Mouse (Mus musculus) embryonic facial prominence, embryonic 13.5 days (tissue): ENCODE results near the gene Kcna1. TPM values are rescaled to one million over a fixed set of nuclear protein-coding genes. Genes with fewer than 3 reads are reported as not detected.
A peak's percentile ranks its signal among the peaks of the same experiment; 100 is the strongest.

ENCODE experiments used
- ATAC-seq: fragments of 200-750 bp; cut with Nextera tagmentation; 2 replicates; pipeline ENCODE4 v1.8.0; 2017; ENCODE audit warnings: low read depth; ENCODE audit not compliant: insufficient number of reproducible peaks, insufficient read depth, low FRiP score, low TSS enrichment
- H3K27ac ChIP-seq: fragments of 300-500 bp; sonication (generic); 2 replicates; pipeline ENCODE4 v1.5.1; 2015; ENCODE audit warnings: moderate library complexity, mild to moderate bottlenecking, inconsistent platforms
- H3K27me3 ChIP-seq: fragments of 300-500 bp; sonication (generic); 2 replicates; pipeline ENCODE4 v1.6.1; 2015; ENCODE audit warnings: mild to moderate bottlenecking, inconsistent platforms
- H3K36me3 ChIP-seq: fragments of 300-500 bp; sonication (generic); 2 replicates; pipeline ENCODE4 v1.6.1; 2015; ENCODE audit warnings: mild to moderate bottlenecking, inconsistent platforms
- H3K4me1 ChIP-seq: fragments of 300-500 bp; sonication (generic); 2 replicates; pipeline ENCODE4 v1.6.1; 2015; ENCODE audit warnings: inconsistent platforms
- H3K4me2 ChIP-seq: fragments of 300-500 bp; sonication (generic); 2 replicates; pipeline ENCODE4 v1.6.1; 2015; ENCODE audit warnings: moderate library complexity, mild to moderate bottlenecking, inconsistent platforms
- H3K4me3 ChIP-seq: fragments of 300-500 bp; sonication (generic); 2 replicates; pipeline ENCODE4 v1.5.1; 2015; ENCODE audit warnings: mild to moderate bottlenecking, inconsistent platforms
- H3K9ac ChIP-seq: fragments of 300-500 bp; sonication (generic); 2 replicates; pipeline ENCODE4 v1.6.1; 2015; ENCODE audit warnings: mild to moderate bottlenecking, inconsistent platforms
- H3K9me3 ChIP-seq: fragments of 300-500 bp; sonication (generic); 2 replicates; pipeline ENCODE4 v1.6.1; 2016; ENCODE audit warnings: inconsistent platforms
- WGBS: fragments of 180-500 bp; shearing (Covaris S2); methylation state at CpG from one replicate; pipeline ENCODE4 v1.1.7; 2015; ENCODE audit warnings: mixed read lengths; 5-methylcytosine and 5-hydroxymethylcytosine counted together
- polyA plus RNA-seq: library from polyadenylated mRNA; unstranded; fragments of >200 nt; fragmentation: Nextera tagmentation; extraction: Ambion mirVana; gene quantifications from 2 replicates; pipeline ENCODE4 v1.2.1, GENCODE M21; 2015

Gene Kcna1
- polyA plus RNA-seq, 1 experiment from 2014 or later = 4.3 TPM

DNA sequence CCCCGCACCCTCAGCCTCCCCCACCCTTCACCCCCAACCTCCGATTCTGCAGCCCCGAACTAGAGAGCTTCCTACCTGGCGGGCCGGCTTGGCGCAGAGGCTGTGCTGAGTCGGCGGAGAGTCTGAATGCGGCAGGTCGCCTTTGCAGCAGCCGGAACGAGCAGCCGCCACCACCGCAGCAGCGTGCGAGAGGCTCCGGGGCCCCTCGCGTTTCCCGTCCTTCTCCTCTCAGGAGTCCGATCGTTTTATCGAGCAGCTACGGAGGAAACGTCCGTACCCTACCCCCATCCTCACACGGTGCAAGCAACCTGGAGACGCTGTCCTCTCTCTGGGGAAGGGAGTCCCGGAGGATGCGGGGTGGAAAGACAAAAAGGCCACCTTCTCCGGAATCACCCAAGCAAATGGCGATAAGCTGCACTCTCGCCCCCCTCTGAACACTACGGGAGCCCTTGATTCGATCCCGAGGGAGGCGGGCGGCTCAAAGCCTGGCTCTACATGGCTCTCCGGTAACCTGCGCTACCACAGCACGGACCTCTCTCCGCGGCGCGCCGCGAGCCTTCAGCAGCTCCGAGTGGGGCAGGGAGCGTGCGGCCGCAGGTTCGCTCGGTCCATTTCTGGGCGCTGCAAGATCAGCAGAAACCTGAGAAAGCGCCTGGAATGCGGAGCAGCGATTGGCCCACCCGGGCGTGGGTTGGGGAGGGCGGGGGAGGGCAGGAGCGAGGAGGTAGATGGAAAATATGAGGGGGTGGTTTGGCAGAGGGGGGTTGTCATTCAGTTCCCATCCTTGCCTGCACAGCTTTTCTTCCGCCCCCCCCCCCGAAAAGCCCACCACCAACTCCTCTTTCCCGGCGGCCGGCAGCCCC is 1.8 kb downstream of the Kcna1 start:
- Histone ChIP-seq H3K27me3 (peaks cover 83% of the 10 kb centered on the region), H3K9ac (peak overlapping the region; percentile 66), H3K27ac (no peak overlapping the region), H3K4me1 (peaks cover 25% of the 10 kb centered on the region), H3K36me3 (no peaks in the 10 kb centered on the region), H3K4me2 (peak overlapping the region; percentile 98), H3K9me3 (no peaks in the 10 kb centered on the region), H3K4me3 (peak overlapping the region; percentile 55)
- ATAC-seq = peak; percentile 15; the same call in 1 of the 2 replicates
- WGBS = under 1% methylated on average over 64 of the region's 66 CpGs

DNA sequence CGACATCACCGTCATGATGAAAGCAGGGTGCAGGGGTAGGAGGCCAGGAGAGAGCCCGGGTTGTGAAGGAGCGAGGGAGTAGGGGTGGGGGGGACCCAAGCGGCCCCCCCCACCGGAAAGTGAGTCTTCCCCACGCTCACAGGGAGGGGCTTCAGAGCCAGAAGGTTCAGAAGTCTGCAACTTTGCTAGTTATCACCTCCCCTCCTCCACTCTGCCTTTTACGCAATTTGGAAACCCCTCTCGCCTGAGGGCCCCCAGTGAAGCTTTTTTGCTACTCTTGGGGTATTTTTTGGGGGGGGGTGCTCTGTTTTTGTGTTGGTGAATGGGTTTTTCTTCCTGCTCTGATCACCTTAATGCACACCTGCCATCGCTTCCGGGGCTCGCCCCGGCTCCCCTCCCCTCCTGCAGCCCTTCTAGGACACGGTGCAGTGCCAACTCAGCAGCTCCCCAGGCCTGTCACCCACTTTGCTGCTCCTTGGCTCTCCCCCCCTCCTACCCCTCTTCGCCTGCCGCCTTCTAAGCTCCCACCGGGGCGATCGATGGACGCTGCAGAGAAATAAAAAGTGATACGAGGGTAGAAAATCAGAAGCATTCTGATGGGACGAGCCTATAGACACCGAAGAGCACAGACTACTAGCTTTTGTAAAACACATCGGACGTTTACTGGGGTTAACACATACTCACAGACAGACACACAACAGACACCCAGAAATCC is 2.7 kb downstream of the Kcna1 start:
- Histone ChIP-seq H3K27ac (no peak overlapping the region), H3K4me1 (peaks cover 25% of the 10 kb centered on the region), H3K4me3 (peak overlapping the region; percentile 55), H3K36me3 (no peaks in the 10 kb centered on the region), H3K9ac (peak overlapping the region; percentile 66), H3K9me3 (no peaks in the 10 kb centered on the region), H3K27me3 (peaks cover 91% of the 10 kb centered on the region), H3K4me2 (peak overlapping the region; percentile 98)
- ATAC-seq = no peak
- WGBS = 1% methylated on average over 25 of the region's 25 CpGs

DNA sequence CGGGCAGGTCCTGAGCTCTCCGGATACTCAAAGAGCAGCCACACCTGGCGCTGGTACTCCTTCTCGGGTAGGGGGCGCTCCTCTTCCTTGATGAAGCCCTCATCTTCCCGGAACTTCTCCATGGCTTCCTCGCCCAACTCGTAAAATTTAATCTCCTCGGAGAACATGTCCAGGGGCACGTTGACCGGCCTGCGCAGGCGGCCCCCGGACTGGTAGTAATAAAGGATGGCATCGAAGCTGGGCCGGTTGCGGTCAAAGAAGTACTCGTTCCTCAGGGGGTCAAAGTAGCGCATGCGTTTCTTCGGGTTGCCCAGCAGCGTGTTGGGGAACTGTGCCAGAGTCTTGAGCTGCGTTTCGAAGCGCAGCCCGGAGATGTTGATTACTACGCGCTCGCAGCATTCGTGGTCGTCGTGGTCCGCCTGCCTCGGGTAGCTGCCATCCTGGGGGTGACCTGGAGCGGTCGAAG is 3.3 kb downstream of the Kcna1 start:
- Histone ChIP-seq H3K36me3 (no peaks in the 10 kb centered on the region), H3K4me1 (peaks cover 25% of the 10 kb centered on the region), H3K4me3 (peak overlapping the region; percentile 55), H3K4me2 (peak overlapping the region; percentile 98), H3K27me3 (peaks cover 92% of the 10 kb centered on the region), H3K9ac (peak overlapping the region; percentile 44; the same call in 1 of the 2 replicates), H3K27ac (no peak overlapping the region), H3K9me3 (no peaks in the 10 kb centered on the region)
- no peak for ATAC-seq
- WGBS = 1% methylated on average over 36 of the region's 36 CpGs

DNA sequence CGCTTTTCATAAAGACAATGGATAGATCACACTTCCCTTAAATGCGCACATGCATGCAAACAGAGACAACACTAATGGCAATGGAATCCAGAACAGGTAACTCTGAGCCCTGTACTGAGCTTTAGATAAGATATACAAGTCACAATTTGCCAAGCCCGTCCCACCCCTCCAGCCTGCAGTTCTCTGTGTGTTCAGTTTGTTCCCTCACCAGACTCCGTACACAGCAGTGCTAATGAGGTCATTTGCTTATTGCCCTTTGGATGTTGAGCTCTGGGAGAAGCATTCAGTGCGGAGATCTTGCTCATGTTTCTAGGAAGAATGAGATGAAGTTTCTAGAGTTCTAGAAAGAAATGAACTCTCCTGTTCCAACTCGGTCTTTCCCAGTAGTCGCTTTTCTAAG is 17.7 kb downstream of the Kcna1 start:
- H3K36me3 ChIP-seq = no peaks in the 10 kb centered on the region
- H3K4me2 ChIP-seq = no peak overlapping the region
- H3K27ac ChIP-seq = no peak overlapping the region
- peaks cover 3% of the 10 kb centered on the region; the same call in 1 of the 2 replicates for H3K4me1 ChIP-seq
- H3K27me3 ChIP-seq = peaks cover 3% of the 10 kb centered on the region; the same call in 1 of the 2 replicates
- no peak for ATAC-seq
- 86% methylated on average over 7 of the region's 7 CpGs for WGBS
- H3K9me3 ChIP-seq = no peaks in the 10 kb centered on the region
- H3K4me3 ChIP-seq = no peak overlapping the region
- no peak overlapping the region for H3K9ac ChIP-seq

DNA sequence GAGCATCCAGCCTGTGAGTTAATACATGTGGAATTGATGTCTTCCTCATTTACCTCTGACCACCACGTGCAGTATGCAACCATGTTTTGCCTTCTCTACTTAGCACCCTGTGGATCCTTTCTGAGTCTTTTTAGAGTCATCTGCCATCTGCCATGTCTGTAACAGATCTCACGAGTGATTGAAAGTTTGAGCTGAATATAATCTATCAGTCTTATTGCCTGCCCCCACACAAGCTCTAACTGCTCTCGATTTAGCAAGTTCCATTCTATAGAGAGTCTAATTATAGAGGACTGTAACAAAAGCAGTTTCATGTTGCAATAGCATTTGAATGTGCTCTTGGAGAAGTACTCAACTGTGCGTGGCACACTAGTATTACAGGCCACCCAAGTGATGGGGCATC is 27.7 kb downstream of the Kcna1 start:
- Histone ChIP-seq H3K9ac (no peak overlapping the region), H3K4me1 (peaks cover 1% of the 10 kb centered on the region; the same call in 1 of the 2 replicates), H3K27ac (no peak overlapping the region), H3K4me3 (no peak overlapping the region), H3K4me2 (no peak overlapping the region), H3K36me3 (no peaks in the 10 kb centered on the region), H3K27me3 (no peaks in the 10 kb centered on the region), H3K9me3 (no peaks in the 10 kb centered on the region)
- WGBS = 64% methylated on average over 4 of the region's 4 CpGs
- ATAC-seq = no peak

DNA sequence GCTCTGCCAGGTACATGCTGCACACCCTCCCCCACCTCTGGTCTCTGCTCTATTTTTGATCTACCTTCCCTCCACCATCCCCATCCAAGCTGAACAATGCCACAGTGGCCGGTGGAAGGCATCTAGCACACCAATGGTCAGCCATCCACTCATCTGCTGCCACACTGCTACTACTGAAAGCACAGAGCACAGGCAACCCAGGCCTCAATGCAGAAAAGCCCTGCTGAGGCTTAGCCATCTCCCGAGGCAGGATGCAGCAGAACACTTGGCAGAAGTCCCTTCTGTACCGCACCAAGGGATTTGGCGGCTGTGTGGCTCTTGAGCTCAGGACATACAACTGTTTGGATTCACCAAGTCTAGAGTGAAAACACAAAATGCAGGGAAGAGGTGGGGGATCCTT is 35.4 kb downstream of the Kcna1 start:
- H3K27me3 ChIP-seq = peaks cover 10% of the 10 kb centered on the region
- H3K4me2 ChIP-seq = no peak overlapping the region
- no peaks in the 10 kb centered on the region for H3K9me3 ChIP-seq
- no peak for ATAC-seq
- H3K9ac ChIP-seq = no peak overlapping the region
- 77% methylated on average over 4 of the region's 4 CpGs for WGBS
- H3K27ac ChIP-seq = no peak overlapping the region
- H3K4me1 ChIP-seq = peaks cover 34% of the 10 kb centered on the region
- H3K4me3 ChIP-seq = no peak overlapping the region
- H3K36me3 ChIP-seq = no peaks in the 10 kb centered on the region

DNA sequence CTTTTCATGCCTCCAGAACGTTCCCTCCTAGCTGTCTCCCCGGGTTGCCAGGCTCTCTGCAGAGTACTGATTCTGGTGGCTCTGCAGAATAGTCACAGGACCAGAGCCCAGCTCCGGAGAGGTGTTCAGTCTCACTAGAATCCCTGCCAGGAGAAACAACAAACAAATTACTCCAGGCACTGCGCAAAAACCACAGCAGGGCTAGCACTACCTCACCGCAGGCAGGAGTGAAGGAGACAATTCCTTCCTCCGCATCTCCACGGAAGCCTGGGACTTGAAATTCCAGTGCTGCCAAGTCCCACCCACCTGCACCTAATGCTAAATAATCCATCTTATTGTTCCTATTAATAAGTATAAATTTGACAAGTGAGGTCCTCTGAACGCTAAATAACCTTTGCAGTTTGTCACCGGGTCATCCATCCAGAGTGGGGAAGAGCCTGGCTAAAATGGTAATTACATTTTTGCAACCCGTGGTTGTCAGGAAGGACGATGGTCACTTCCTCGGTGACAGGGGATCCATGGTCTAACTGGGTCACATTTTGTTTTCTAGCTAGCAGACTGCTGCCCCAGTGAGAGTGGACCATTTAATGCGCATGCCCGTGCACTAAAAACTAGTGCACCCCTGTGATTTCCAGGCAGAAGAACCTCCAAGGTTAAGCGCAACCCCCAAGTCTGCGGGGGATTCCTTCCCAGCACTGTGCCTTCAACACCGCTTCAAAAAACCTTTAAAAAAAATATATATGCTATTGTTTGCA is 36.8 kb downstream of the Kcna1 start:
- Histone ChIP-seq H3K9me3 (no peaks in the 10 kb centered on the region), H3K9ac (no peak overlapping the region), H3K36me3 (no peaks in the 10 kb centered on the region), H3K4me1 (peaks cover 34% of the 10 kb centered on the region), H3K4me3 (no peak overlapping the region), H3K27ac (no peak overlapping the region), H3K27me3 (peaks cover 10% of the 10 kb centered on the region), H3K4me2 (no peak overlapping the region)
- ATAC-seq = no peak
- WGBS = 67% methylated on average over 17 of the region's 17 CpGs

DNA sequence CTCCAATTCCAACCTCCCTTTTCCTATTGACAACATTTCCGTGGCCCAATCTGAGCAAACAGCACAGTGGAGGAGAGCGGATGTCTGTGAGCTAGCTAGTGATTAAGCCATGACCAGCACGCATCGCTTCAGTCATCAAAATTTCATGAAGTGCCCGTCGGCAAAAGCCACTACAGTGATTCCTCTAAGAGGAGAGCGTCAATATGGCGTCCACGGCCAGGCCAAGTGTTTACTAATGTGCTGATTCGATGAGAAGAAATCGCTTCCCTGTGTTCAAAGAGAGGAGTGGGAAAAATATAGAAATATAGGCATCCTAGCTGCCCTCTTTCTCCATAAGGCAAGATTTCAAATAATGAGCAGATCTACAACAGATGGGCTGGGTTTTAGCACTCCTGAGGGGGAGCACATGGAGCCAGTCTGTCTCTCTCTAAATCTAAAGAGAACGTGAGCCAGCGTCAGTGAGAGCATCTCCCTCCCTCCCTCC is 44.3 kb downstream of the Kcna1 start:
- H3K27ac ChIP-seq = 0 out of 2 replicates have a peak overlapping the region, but pooled peaks have one; percentile 33
- H3K36me3 ChIP-seq = no peaks in the 10 kb centered on the region
- no peak for ATAC-seq
- 60% methylated on average over 13 of the region's 13 CpGs for WGBS
- H3K4me3 ChIP-seq = no peak overlapping the region
- no peaks in the 10 kb centered on the region for H3K27me3 ChIP-seq
- H3K9ac ChIP-seq = no peak overlapping the region
- no peaks in the 10 kb centered on the region for H3K9me3 ChIP-seq
- no peak overlapping the region for H3K4me2 ChIP-seq
- H3K4me1 ChIP-seq = peaks cover 5% of the 10 kb centered on the region

DNA sequence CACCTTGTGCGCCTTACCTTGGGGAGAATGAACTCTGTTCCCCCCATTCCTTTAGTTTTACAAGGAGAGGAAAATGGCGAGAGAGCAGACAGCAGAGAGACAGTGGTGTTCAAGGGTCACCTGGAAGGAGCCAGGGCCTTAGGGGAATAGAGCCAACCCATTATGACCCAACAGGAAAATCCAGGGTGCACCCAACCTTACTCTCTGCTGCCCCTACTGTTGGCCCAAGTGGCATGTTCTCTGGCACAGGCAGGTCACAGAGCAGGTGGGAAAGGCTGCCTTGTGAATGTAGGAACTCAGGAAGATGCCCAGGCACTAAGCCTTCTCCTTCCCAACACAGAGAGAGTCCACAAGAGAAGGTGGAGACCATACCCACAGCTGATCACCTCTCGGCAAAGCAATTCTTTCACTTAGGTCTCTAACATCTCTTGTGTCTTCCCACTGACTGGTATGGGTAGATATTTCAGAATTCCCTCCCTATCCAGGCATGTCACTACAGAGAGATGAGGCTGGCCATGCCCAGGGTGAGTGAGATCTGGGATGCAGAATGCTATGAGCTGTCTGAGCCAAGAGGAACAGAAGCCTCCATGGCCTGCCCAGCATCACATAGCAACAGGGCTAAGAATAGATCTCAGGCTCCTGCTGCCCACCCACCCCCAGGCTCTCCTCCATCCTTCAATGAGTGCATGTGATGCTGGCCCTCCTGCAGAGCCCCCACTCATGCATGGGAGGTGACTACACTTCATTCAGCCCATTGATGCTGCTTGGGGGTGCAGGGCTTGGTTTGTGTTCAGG is 46.8 kb downstream of the Kcna1 start:
- Histone ChIP-seq H3K4me2 (no peak overlapping the region), H3K9me3 (no peaks in the 10 kb centered on the region), H3K4me1 (peaks cover 5% of the 10 kb centered on the region), H3K4me3 (no peak overlapping the region), H3K9ac (no peak overlapping the region), H3K27ac (no peak overlapping the region), H3K27me3 (no peaks in the 10 kb centered on the region), H3K36me3 (no peaks in the 10 kb centered on the region)
- 85% methylated on average over 3 of the region's 3 CpGs for WGBS
- ATAC-seq = no peak

DNA sequence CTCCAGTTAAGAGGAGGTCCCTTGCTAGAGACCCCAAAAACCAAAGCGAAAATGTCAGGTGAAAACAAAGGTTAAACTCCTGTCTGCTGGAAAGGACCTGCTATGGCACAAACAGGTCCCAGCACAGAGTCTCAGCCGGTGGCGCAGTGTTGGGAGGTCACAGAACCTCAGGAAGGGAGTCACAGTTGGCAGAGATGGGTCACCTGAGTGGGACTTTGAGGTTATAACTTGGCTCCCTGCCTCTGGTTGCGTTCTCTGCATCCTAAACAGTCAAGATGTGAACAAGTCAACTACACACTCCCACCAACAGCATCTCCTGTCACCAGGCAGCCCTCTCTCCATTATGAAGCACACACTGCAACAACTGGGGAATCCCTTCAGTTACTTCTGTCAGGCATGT is 48.4 kb downstream of the Kcna1 start:
- WGBS = 95% methylated on average over 4 of the region's 4 CpGs
- no peak overlapping the region for H3K9ac ChIP-seq
- H3K27me3 ChIP-seq = no peaks in the 10 kb centered on the region
- H3K4me2 ChIP-seq = no peak overlapping the region
- H3K4me1 ChIP-seq = peaks cover 5% of the 10 kb centered on the region
- H3K4me3 ChIP-seq = no peak overlapping the region
- no peak for ATAC-seq
- H3K36me3 ChIP-seq = no peaks in the 10 kb centered on the region
- H3K9me3 ChIP-seq = no peaks in the 10 kb centered on the region
- no peak overlapping the region for H3K27ac ChIP-seq
